Mouse (Mus musculus) liver, adult 2 months (tissue): ENCODE data around the gene Hnrnpa3. TPM values are rescaled to one million over a fixed set of nuclear protein-coding genes. Genes with fewer than 3 reads are reported as not detected.

Experiments
- DNase-seq: peaks from one replicate; pipeline ENCODE4 v3.0.0-alpha.2; 2011; ENCODE audit warnings: low read depth, low spot score; ENCODE audit errors: extremely low read depth
- H3K27ac ChIP-seq: fragments of 200-500 bp; replicated peaks from 2 replicates; pipeline ENCODE4 v1.5.1; 2012; ENCODE audit warnings: low read depth, mild to moderate bottlenecking, control low read depth, inconsistent platforms, low read length; ENCODE audit not compliant: insufficient read depth
- H3K27me3 ChIP-seq: fragments of 200-500 bp; 2 replicates; pipeline ENCODE4 v1.6.1; 2012; ENCODE audit warnings: mild to moderate bottlenecking, moderate library complexity, low read length, inconsistent platforms; ENCODE audit not compliant: control insufficient read depth, insufficient read depth
- H3K36me3 ChIP-seq: fragments of 200-500 bp; 2 replicates; pipeline ENCODE4 v1.6.1; 2012; ENCODE audit warnings: low read length, inconsistent platforms; ENCODE audit not compliant: control insufficient read depth, insufficient read depth
- H3K4me1 ChIP-seq: fragments of 200-500 bp; 2 replicates; pipeline ENCODE4 v1.6.1; 2011; ENCODE audit warnings: low read length; ENCODE audit not compliant: control insufficient read depth, insufficient read depth
- H3K4me3 ChIP-seq: fragments of 200-500 bp; 2 replicates; pipeline ENCODE4 v1.5.1; 2011; ENCODE audit warnings: low read depth, mild to moderate bottlenecking, control low read depth, low read length, moderate library complexity; ENCODE audit not compliant: insufficient read depth
- H3K79me2 ChIP-seq: fragments of 200-500 bp; 2 replicates; pipeline ENCODE4 v1.6.1; 2012; ENCODE audit warnings: inconsistent platforms, mild to moderate bottlenecking, low read length, moderate library complexity; ENCODE audit not compliant: control insufficient read depth, insufficient read depth
- H3K9ac ChIP-seq: fragments of 200-500 bp; 2 replicates; pipeline ENCODE4 v1.6.1; 2012; ENCODE audit warnings: low read depth, mild to moderate bottlenecking, control low read depth, inconsistent platforms, low read length
- CTCF ChIP-seq: fragments of 200-500 bp; IDR thresholded peaks from 2 replicates; pipeline ENCODE4 v1.5.1; 2011; ENCODE audit warnings: low read depth, low read length, control low read depth
- POLR2A ChIP-seq: fragments of 200-500 bp; IDR thresholded peaks from 2 replicates; pipeline ENCODE4 v1.6.1; 2011; ENCODE audit warnings: low read length, control low read depth; ENCODE audit not compliant: insufficient read depth; ENCODE audit errors: extremely low read depth
- WGBS: fragments of 180-500 bp; shearing (Covaris S2); methylation state at CpG from one replicate; pipeline ENCODE4 v1.1.7; 2018; 5-methylcytosine and 5-hydroxymethylcytosine counted together
- polyA plus RNA-seq: library from polyadenylated mRNA; depleted of rRNA; stranded (reverse); fragments of >200 nt; gene quantifications from 2 replicates; pipeline ENCODE4 v1.2.3, GENCODE M21; 2012
- total RNA-seq: library from RNA; depleted of rRNA; stranded (reverse); fragments of >200 nt; gene quantifications from 2 replicates; pipeline ENCODE4 v1.2.3, GENCODE M21; 2014

Gene Hnrnpa3
- total and polyA plus RNA-seq, 2 experiments = 13.9 to 45.5 TPM

- H3K9ac ChIP-seq = no peak overlapping the region
- 83% methylated on average over 5 of the region's 5 CpGs for WGBS
- DNase-seq = peak; percentile 3
- H3K79me2 ChIP-seq = peaks cover 16% of the 10 kb centered on the region; the same call in 1 of the 2 replicates
- H3K4me3 ChIP-seq = no peak overlapping the region
- no peak overlapping the region for H3K27ac ChIP-seq
- no peaks in the 10 kb centered on the region for H3K27me3 ChIP-seq
- no peak for TF ChIP-seq POLR2A
- no peak for TF ChIP-seq CTCF
- H3K4me1 ChIP-seq = peaks cover 11% of the 10 kb centered on the region; the same call in 1 of the 2 replicates
- peaks cover 6% of the 10 kb centered on the region for H3K36me3 ChIP-seq
Measured at GRCm38 (mm10) chr2:75656924-75657323, 2.1 kb upstream of the Hnrnpa3 start.

DNA sequence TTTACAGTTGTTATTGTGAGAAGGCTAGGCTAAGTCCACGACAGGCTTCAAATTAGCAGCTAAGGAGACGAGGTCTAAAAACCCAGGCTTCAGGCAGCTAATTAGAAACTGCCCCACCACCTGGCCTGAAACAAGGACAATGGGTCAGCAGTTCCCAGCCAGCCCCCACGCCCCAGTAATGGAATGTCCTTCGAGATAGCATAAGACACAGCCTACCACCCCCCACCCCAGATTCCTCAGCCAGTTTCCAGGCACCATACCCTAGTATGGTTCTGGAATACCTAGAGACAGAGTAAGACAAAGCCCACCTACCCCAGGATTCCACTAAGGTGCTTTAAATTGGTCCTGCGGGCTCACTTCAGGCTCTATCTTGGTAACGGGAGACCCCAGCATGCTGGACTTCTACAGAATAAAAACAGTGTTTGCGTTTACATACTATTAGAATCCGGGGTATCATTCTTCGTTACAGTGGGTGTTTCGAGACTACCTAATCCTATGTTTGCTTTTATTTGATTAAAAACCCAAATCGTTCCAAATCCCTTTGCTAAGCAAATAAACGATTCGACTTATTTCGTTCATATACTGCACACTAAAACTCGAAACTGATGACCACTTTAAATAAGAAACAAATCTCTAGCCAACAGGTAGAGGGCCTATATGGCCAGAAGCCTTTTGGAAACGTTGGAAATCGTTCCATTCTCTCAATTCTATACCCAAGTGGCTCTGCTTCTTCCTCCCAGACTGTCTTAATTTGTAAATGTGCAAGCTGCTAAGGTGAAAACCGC is 962 bp upstream of the Hnrnpa3 start:
- Histone ChIP-seq H3K27ac (peak overlapping the region; percentile 92), H3K27me3 (no peaks in the 10 kb centered on the region), H3K9ac (peak overlapping the region; percentile 80), H3K79me2 (peaks cover 16% of the 10 kb centered on the region; the same call in 1 of the 2 replicates), H3K4me3 (peak overlapping the region; percentile 72), H3K36me3 (peaks cover 17% of the 10 kb centered on the region), H3K4me1 (peaks cover 11% of the 10 kb centered on the region; the same call in 1 of the 2 replicates)
- 2% methylated on average over 18 of the region's 18 CpGs for WGBS
- TF ChIP-seq CTCF = no peak
- no peak for TF ChIP-seq POLR2A
- peak; percentile 48 for DNase-seq

- H3K4me3 ChIP-seq = peak overlapping the region; percentile 70
- peaks cover 11% of the 10 kb centered on the region; the same call in 1 of the 2 replicates for H3K4me1 ChIP-seq
- TF ChIP-seq POLR2A (no peak), CTCF (no peak)
- H3K27ac ChIP-seq = peak overlapping the region; percentile 95
- WGBS = 0% methylated on average over 46 of the region's 47 CpGs
- peaks cover 16% of the 10 kb centered on the region; the same call in 1 of the 2 replicates for H3K79me2 ChIP-seq
- no peaks in the 10 kb centered on the region for H3K27me3 ChIP-seq
- peak overlapping the region; percentile 96 for H3K9ac ChIP-seq
- DNase-seq = peak; percentile 64
- H3K36me3 ChIP-seq = peaks cover 30% of the 10 kb centered on the region
Measured at GRCm38 (mm10) chr2:75659629-75659960, 534 bp downstream of the Hnrnpa3 start.

- peaks cover 11% of the 10 kb centered on the region; the same call in 1 of the 2 replicates for H3K4me1 ChIP-seq
- H3K9ac ChIP-seq = peak overlapping the region; percentile 87
- peak; percentile 34 for DNase-seq
- H3K4me3 ChIP-seq = peak overlapping the region; percentile 70
- no peaks in the 10 kb centered on the region for H3K27me3 ChIP-seq
- WGBS = 1% methylated on average over 15 of the region's 15 CpGs
- TF ChIP-seq CTCF (no peak), POLR2A (no peak)
- peak overlapping the region; percentile 95; the same call in 1 of the 2 replicates for H3K27ac ChIP-seq
- H3K36me3 ChIP-seq = peaks cover 35% of the 10 kb centered on the region
- H3K79me2 ChIP-seq = peaks cover 16% of the 10 kb centered on the region; the same call in 1 of the 2 replicates
Measured at GRCm38 (mm10) chr2:75660255-75660948, 1.3 kb downstream of the Hnrnpa3 start.

GRCm38 (mm10) chr2:75661106-75661505 is 2.0 kb downstream of the Hnrnpa3 start:
- Histone ChIP-seq H3K4me3 (no peak overlapping the region), H3K27me3 (no peaks in the 10 kb centered on the region), H3K36me3 (peaks cover 35% of the 10 kb centered on the region), H3K27ac (no peak overlapping the region), H3K4me1 (peaks cover 11% of the 10 kb centered on the region; the same call in 1 of the 2 replicates), H3K9ac (no peak overlapping the region), H3K79me2 (peaks cover 16% of the 10 kb centered on the region; the same call in 1 of the 2 replicates)
- peak; percentile 14 for DNase-seq
- TF ChIP-seq CTCF (no peak), POLR2A (no peak)
- 9% methylated on average over 2 of the region's 2 CpGs for WGBS
